Mouse (Mus musculus) embryonic facial prominence, embryonic 12.5 days (tissue): ENCODE measurements around the gene Gm6993. TPM values are rescaled to one million over a fixed set of nuclear protein-coding genes. Genes with fewer than 3 reads are reported as not detected.
A peak's percentile ranks its signal among the peaks of the same experiment; 100 is the strongest.

Experiments
- ATAC-seq: fragments of 200-750 bp; cut with Nextera tagmentation; 2 replicates; pipeline ENCODE4 v1.8.0; 2017; ENCODE audit not compliant: insufficient number of reproducible peaks, insufficient read depth, low FRiP score, low TSS enrichment
- H3K27ac ChIP-seq: fragments of 300-500 bp; sonication (generic); 2 replicates; pipeline ENCODE4 v1.5.1; 2016; ENCODE audit warnings: mild to moderate bottlenecking
- H3K27me3 ChIP-seq: fragments of 300-500 bp; sonication (generic); 2 replicates; pipeline ENCODE4 v1.6.1; 2016; ENCODE audit warnings: mild to moderate bottlenecking, moderate library complexity
- H3K36me3 ChIP-seq: fragments of 300-500 bp; sonication (generic); 2 replicates; pipeline ENCODE4 v1.6.1; 2016; ENCODE audit warnings: mild to moderate bottlenecking
- H3K4me1 ChIP-seq: fragments of 300-500 bp; sonication (generic); 2 replicates; pipeline ENCODE4 v1.6.1; 2016
- H3K4me2 ChIP-seq: fragments of 300-500 bp; sonication (generic); replicated peaks from 2 replicates; pipeline ENCODE4 v1.6.1; 2016; ENCODE audit warnings: mild to moderate bottlenecking, moderate library complexity
- H3K4me3 ChIP-seq: fragments of 300-500 bp; sonication (generic); 2 replicates; pipeline ENCODE4 v1.5.1; 2016; ENCODE audit warnings: mild to moderate bottlenecking
- H3K9ac ChIP-seq: fragments of 300-500 bp; sonication (generic); 2 replicates; pipeline ENCODE4 v1.6.1; 2016; ENCODE audit warnings: mild to moderate bottlenecking, moderate library complexity
- H3K9me3 ChIP-seq: fragments of 300-500 bp; sonication (generic); 2 replicates; pipeline ENCODE4 v1.6.1; 2016; ENCODE audit warnings: mild to moderate bottlenecking, moderate library complexity
- WGBS: fragments of 180-500 bp; shearing (Covaris S2); methylation state at CpG from one replicate; pipeline ENCODE4 v1.1.7; 2016; 5-methylcytosine and 5-hydroxymethylcytosine counted together
- polyA plus RNA-seq: library from polyadenylated mRNA; unstranded; fragments of >200 nt; fragmentation: Nextera tagmentation; extraction: Ambion mirVana; gene quantifications from 2 replicates; pipeline ENCODE4 v1.2.1, GENCODE M21; 2016

The Gm6993 gene
- polyA plus RNA-seq, 1 experiment from 2014 or later: not detected

- Histone ChIP-seq H3K4me3 (0 out of 2 replicates have a peak overlapping the region, but pooled peaks have one; percentile 70), H3K4me2 (peak overlapping the region; percentile 87), H3K4me1 (peaks cover 32% of the 10 kb centered on the region), H3K9me3 (no peaks in the 10 kb centered on the region), H3K27ac (no peak overlapping the region), H3K27me3 (0 out of 2 replicates have a peak, but pooled peaks cover 3% of the 10 kb centered on the region), H3K9ac (no peak overlapping the region), H3K36me3 (0 out of 2 replicates have a peak, but pooled peaks cover 5% of the 10 kb centered on the region)
- ATAC-seq: no peak
- WGBS: 30% methylated on average over 7 of the region's 7 CpGs
Measured at GRCm38 (mm10) chr12:31263921-31264320, 23.4 kb downstream of the Gm6993 start.

- H3K4me1 ChIP-seq: peaks cover 40% of the 10 kb centered on the region
- peak; percentile 36; the same call in 1 of the 2 replicates for ATAC-seq
Measured at GRCm38 (mm10) chr12:31265005-31265721, 24.6 kb downstream of the Gm6993 start, which contains the start of gene Lamb1. Gene Lamb1, plus strand, starts transcription at chr12:31265234.

GRCm38 (mm10) chr12:31265722-31266431 is 25.3 kb downstream of the Gm6993 start:
- Histone ChIP-seq H3K9me3 (no peaks in the 10 kb centered on the region), H3K4me2 (peak overlapping the region; percentile 87), H3K4me1 (peaks cover 46% of the 10 kb centered on the region), H3K9ac (peak overlapping the region; percentile 77), H3K27me3 (0 out of 2 replicates have a peak, but pooled peaks cover 3% of the 10 kb centered on the region), H3K4me3 (peak overlapping the region; percentile 70), H3K27ac (peak overlapping the region; percentile 89), H3K36me3 (peaks cover 18% of the 10 kb centered on the region)
- ATAC-seq: 0 out of 2 replicates have a peak, but pooled peaks have one; percentile 26
- WGBS: under 1% methylated on average over 50 of the region's 50 CpGs

More at GRCm38 (mm10) chr12:31265005-31265721, 24.6 kb downstream of the Gm6993 start, which contains the start of gene Lamb1:
- no peaks in the 10 kb centered on the region for H3K9me3 ChIP-seq
- 1% methylated on average over 39 of the region's 39 CpGs for WGBS
- 0 out of 2 replicates have a peak, but pooled peaks cover 3% of the 10 kb centered on the region for H3K27me3 ChIP-seq
- peak within 1 kb of the TSS; percentile 89 for H3K27ac ChIP-seq
- H3K9ac ChIP-seq: peak within 1 kb of the TSS; percentile 77
- H3K4me2 ChIP-seq: peak within 1 kb of the TSS; percentile 87
- peaks cover 11% of the 10 kb centered on the region for H3K36me3 ChIP-seq
- peak within 1 kb of the TSS; percentile 70 for H3K4me3 ChIP-seq

GRCm38 (mm10) chr12:31266686-31267085 is 26.1 kb downstream of the Gm6993 start:
- no peak for ATAC-seq
- Histone ChIP-seq H3K9ac (peak overlapping the region; percentile 77), H3K4me2 (peak overlapping the region; percentile 87), H3K9me3 (no peaks in the 10 kb centered on the region), H3K27me3 (0 out of 2 replicates have a peak, but pooled peaks cover 3% of the 10 kb centered on the region), H3K4me1 (peaks cover 51% of the 10 kb centered on the region), H3K27ac (peak overlapping the region; percentile 89; the same call in 1 of the 2 replicates), H3K4me3 (peak overlapping the region; percentile 70), H3K36me3 (peaks cover 18% of the 10 kb centered on the region)
- WGBS: 4% methylated on average over 15 of the region's 15 CpGs

- Histone ChIP-seq H3K9ac (no peak overlapping the region), H3K4me3 (peak overlapping the region; percentile 70), H3K4me2 (peak overlapping the region; percentile 87), H3K9me3 (no peaks in the 10 kb centered on the region), H3K27ac (no peak overlapping the region), H3K27me3 (0 out of 2 replicates have a peak, but pooled peaks cover 3% of the 10 kb centered on the region), H3K4me1 (peaks cover 58% of the 10 kb centered on the region), H3K36me3 (peaks cover 24% of the 10 kb centered on the region)
- no peak for ATAC-seq
- WGBS: 33% methylated on average over 4 of the region's 4 CpGs
Measured at GRCm38 (mm10) chr12:31267363-31267762, 26.8 kb downstream of the Gm6993 start.

- 67% methylated on average over 3 of the region's 3 CpGs for WGBS
- Histone ChIP-seq H3K4me2 (peak overlapping the region; percentile 87), H3K27me3 (0 out of 2 replicates have a peak, but pooled peaks cover 3% of the 10 kb centered on the region), H3K27ac (no peak overlapping the region; the same call in 1 of the 2 replicates), H3K4me3 (no peak overlapping the region), H3K9ac (no peak overlapping the region), H3K36me3 (peaks cover 32% of the 10 kb centered on the region), H3K4me1 (peaks cover 57% of the 10 kb centered on the region), H3K9me3 (no peaks in the 10 kb centered on the region)
- no peak for ATAC-seq
Measured at GRCm38 (mm10) chr12:31268315-31268714, 27.7 kb downstream of the Gm6993 start.

GRCm38 (mm10) chr12:31269020-31269597 is 28.5 kb downstream of the Gm6993 start:
- Histone ChIP-seq H3K27me3 (0 out of 2 replicates have a peak, but pooled peaks cover 3% of the 10 kb centered on the region), H3K9ac (no peak overlapping the region), H3K36me3 (peaks cover 40% of the 10 kb centered on the region), H3K4me2 (no peak overlapping the region), H3K27ac (no peak overlapping the region), H3K4me1 (peaks cover 54% of the 10 kb centered on the region), H3K4me3 (no peak overlapping the region), H3K9me3 (no peaks in the 10 kb centered on the region)
- 62% methylated on average over 12 of the region's 12 CpGs for WGBS
- ATAC-seq: no peak

GRCm38 (mm10) chr12:31270361-31270760 is 29.8 kb downstream of the Gm6993 start:
- no peak overlapping the region for H3K4me3 ChIP-seq
- H3K9me3 ChIP-seq: no peaks in the 10 kb centered on the region
- WGBS: 88% methylated on average over 10 of the region's 10 CpGs
- H3K4me1 ChIP-seq: peaks cover 48% of the 10 kb centered on the region
- no peak overlapping the region; the same call in 1 of the 2 replicates for H3K4me2 ChIP-seq
- peaks cover 51% of the 10 kb centered on the region for H3K36me3 ChIP-seq
- H3K27ac ChIP-seq: peak overlapping the region; percentile 55; the same call in 1 of the 2 replicates
- ATAC-seq: no peak
- H3K27me3 ChIP-seq: 0 out of 2 replicates have a peak, but pooled peaks cover 3% of the 10 kb centered on the region
- no peak overlapping the region for H3K9ac ChIP-seq

- peaks cover 52% of the 10 kb centered on the region for H3K4me1 ChIP-seq
- no peak for ATAC-seq
- H3K9me3 ChIP-seq: no peaks in the 10 kb centered on the region
- no peak overlapping the region for H3K4me3 ChIP-seq
- H3K9ac ChIP-seq: no peak overlapping the region
- 73% methylated on average over 5 of the region's 5 CpGs for WGBS
- H3K27me3 ChIP-seq: 0 out of 2 replicates have a peak, but pooled peaks cover 3% of the 10 kb centered on the region
- H3K4me2 ChIP-seq: no peak overlapping the region; the same call in 1 of the 2 replicates
- peak overlapping the region; percentile 55 for H3K27ac ChIP-seq
- H3K36me3 ChIP-seq: peaks cover 54% of the 10 kb centered on the region
Measured at GRCm38 (mm10) chr12:31270776-31271175, 30.2 kb downstream of the Gm6993 start.

- Histone ChIP-seq H3K27ac (peak overlapping the region; percentile 55), H3K36me3 (peaks cover 61% of the 10 kb centered on the region), H3K4me2 (peak overlapping the region; percentile 26; the same call in 1 of the 2 replicates), H3K4me1 (peaks cover 52% of the 10 kb centered on the region), H3K4me3 (no peak overlapping the region), H3K27me3 (no peaks in the 10 kb centered on the region), H3K9ac (no peak overlapping the region), H3K9me3 (no peaks in the 10 kb centered on the region)
- WGBS: 29% methylated on average over 16 of the region's 16 CpGs
- ATAC-seq: no peak; the same call in 1 of the 2 replicates
Measured at GRCm38 (mm10) chr12:31271361-31272011, 30.9 kb downstream of the Gm6993 start.
